Mouse (Mus musculus): ENCODE measurements at regions not wholly inside any gene's neighbourhood (a gene's known extent, or its start where the extent isn't known, plus 50 kb on each side); places are given as distances from the start of the nearest gene placed in this dataset.

- 75% methylated on average over 3 of the region's 3 CpGs for WGBS
- no peaks in the 10 kb centered on the region for H3K4me1 ChIP-seq
- H3K4me2 ChIP-seq (replicated peaks): no peak overlapping the region
- no peaks in the 10 kb centered on the region for H3K36me3 ChIP-seq
- H3K27ac ChIP-seq: no peak overlapping the region
- no peak overlapping the region for H3K9ac ChIP-seq
- ATAC-seq (ENCODE audit: low FRiP score, low read depth): no peak
- H3K9me3 ChIP-seq: peaks cover 5% of the 10 kb centered on the region; the same call in 1 of the 2 replicates
- H3K4me3 ChIP-seq: no peak overlapping the region
- H3K27me3 ChIP-seq: no peaks in the 10 kb centered on the region
Observed at GRCm38 (mm10) chr15:38351701-38352100, 926.3 kb downstream of the 4930447A16Rik start.

DNA sequence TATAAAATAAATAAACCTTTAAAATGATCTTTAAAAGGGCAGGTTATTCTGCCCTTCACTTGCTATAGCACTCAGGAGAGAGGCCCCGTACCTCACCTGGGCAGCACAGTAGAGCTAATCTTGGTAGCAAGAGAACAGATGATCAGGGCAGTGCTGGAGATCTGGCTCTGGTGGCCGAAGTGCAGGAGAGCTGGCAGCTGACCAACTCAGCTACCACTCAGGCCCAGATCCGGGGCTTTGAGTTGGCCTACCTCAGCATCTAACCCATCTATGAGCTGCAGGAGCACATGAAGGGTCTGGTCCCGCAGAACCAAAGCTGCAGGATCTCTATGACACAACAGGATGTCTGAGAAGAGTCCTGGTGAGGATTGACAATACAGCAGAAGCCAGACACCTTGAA lies 928.0 kb downstream of the 4930447A16Rik start:
- H3K27ac ChIP-seq: no peak overlapping the region
- no peaks in the 10 kb centered on the region for H3K27me3 ChIP-seq
- no peaks in the 10 kb centered on the region for H3K36me3 ChIP-seq
- H3K4me2 ChIP-seq (replicated peaks): no peak overlapping the region
- peaks cover 5% of the 10 kb centered on the region; the same call in 1 of the 2 replicates for H3K9me3 ChIP-seq
- 72% methylated on average over 4 of the region's 4 CpGs for WGBS
- no peak overlapping the region for H3K9ac ChIP-seq
- H3K4me1 ChIP-seq: no peaks in the 10 kb centered on the region
- ATAC-seq (ENCODE audit: low FRiP score, low read depth): no peak
- H3K4me3 ChIP-seq: no peak overlapping the region

DNA sequence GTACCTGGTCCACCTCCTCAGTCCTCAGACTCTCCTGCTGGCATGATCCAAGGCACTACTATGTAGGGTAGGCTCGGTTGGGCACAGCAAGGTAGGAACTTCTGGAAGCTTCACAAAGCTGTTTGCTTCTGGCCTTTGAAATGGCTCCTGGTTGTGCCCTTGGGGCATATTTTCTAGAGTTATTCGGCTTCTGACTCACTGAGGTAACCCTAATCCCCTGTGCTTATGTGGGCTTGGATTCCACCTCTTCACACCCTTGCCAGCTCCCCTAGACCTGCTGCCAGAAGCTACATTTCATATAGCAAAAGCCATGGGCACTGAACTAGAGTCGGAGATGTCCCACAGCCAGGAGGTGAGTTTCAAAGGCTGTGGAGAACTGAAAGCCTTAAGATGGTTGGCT lies 933.7 kb downstream of the 4930447A16Rik start:
- 77% methylated on average over 3 of the region's 3 CpGs for WGBS
- Histone ChIP-seq H3K27me3 (no peaks in the 10 kb centered on the region), H3K4me1 (no peaks in the 10 kb centered on the region), H3K4me2 (replicated peaks) (no peak overlapping the region), H3K36me3 (no peaks in the 10 kb centered on the region), H3K9me3 (peaks cover 7% of the 10 kb centered on the region), H3K27ac (no peak overlapping the region), H3K4me3 (no peak overlapping the region), H3K9ac (no peak overlapping the region)
- no peak for ATAC-seq (ENCODE audit: low FRiP score, low read depth)

DNA sequence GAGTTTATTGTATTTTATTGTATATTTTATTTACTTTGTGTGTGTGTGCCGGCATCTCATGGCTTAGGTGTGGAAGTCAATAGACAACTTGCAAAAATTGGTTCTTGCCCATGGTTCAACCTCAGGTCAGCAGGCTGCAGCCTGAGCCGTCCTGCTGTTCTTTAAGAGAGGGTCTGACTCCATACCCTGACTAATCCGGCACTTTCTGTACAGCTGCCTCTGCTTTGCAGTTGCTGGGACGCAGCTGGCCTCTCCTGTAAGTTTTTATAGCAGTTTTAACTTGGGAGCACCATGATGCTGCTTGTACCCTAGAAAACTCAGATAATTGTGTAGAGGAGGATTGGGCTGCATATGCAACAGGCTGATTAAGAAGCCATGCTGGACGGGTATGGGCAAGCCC lies 938.2 kb downstream of the 4930447A16Rik start:
- H3K4me2 ChIP-seq (replicated peaks): no peak overlapping the region
- H3K36me3 ChIP-seq: no peaks in the 10 kb centered on the region
- peaks cover 7% of the 10 kb centered on the region for H3K9me3 ChIP-seq
- no peaks in the 10 kb centered on the region for H3K27me3 ChIP-seq
- 55% methylated on average over 5 of the region's 5 CpGs for WGBS
- no peak overlapping the region for H3K4me3 ChIP-seq
- peak; percentile 51 for ATAC-seq (ENCODE audit: low FRiP score, low read depth)
- no peak overlapping the region for H3K9ac ChIP-seq
- no peak overlapping the region for H3K27ac ChIP-seq
- H3K4me1 ChIP-seq: no peaks in the 10 kb centered on the region

GRCm38 (mm10) chr15:38364014-38364413 lies 938.7 kb downstream of the 4930447A16Rik start:
- no peak for ATAC-seq (ENCODE audit: low FRiP score, low read depth)
- Histone ChIP-seq H3K27me3 (no peaks in the 10 kb centered on the region), H3K4me3 (no peak overlapping the region), H3K4me2 (replicated peaks) (no peak overlapping the region), H3K9me3 (peaks cover 7% of the 10 kb centered on the region), H3K36me3 (no peaks in the 10 kb centered on the region), H3K9ac (no peak overlapping the region), H3K4me1 (no peaks in the 10 kb centered on the region), H3K27ac (no peak overlapping the region)
- WGBS: 84% methylated on average over 3 of the region's 3 CpGs

GRCm38 (mm10) chr15:38367643-38368042 lies 942.3 kb downstream of the 4930447A16Rik start:
- no peak for ATAC-seq (ENCODE audit: low FRiP score, low read depth)
- Histone ChIP-seq H3K4me3 (no peak overlapping the region), H3K9ac (no peak overlapping the region), H3K36me3 (no peaks in the 10 kb centered on the region), H3K4me1 (no peaks in the 10 kb centered on the region), H3K27me3 (no peaks in the 10 kb centered on the region), H3K9me3 (no peaks in the 10 kb centered on the region), H3K27ac (no peak overlapping the region), H3K4me2 (replicated peaks) (no peak overlapping the region)
- 93% methylated on average over 5 of the region's 5 CpGs for WGBS

DNA sequence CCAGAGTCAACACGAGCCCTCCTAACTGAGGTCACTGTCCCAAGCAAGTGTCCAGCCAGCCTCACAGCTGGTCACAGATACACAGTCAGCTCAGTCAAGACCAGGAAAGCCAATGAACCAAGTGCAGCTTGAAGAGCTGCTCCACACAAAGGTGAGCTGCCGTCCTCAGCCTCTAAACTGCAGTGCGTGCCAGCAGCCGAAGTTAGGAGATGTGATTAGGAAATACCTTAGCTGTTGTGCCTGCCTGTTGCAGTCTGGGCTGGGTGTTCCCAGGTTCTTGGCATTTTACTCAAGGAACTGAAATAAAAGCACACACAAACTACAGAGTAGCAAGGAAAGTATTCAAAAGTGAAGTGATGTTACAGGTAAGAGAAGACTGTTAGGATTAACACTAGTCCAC lies 942.9 kb downstream of the 4930447A16Rik start:
- Histone ChIP-seq H3K27me3 (no peaks in the 10 kb centered on the region), H3K4me2 (replicated peaks) (no peak overlapping the region), H3K9ac (no peak overlapping the region), H3K36me3 (no peaks in the 10 kb centered on the region), H3K4me3 (no peak overlapping the region), H3K27ac (no peak overlapping the region), H3K9me3 (no peaks in the 10 kb centered on the region), H3K4me1 (peaks cover under 1% of the 10 kb centered on the region; the same call in 1 of the 2 replicates)
- WGBS: 90% methylated on average over 4 of the region's 4 CpGs
- no peak for ATAC-seq (ENCODE audit: low FRiP score, low read depth)

- Histone ChIP-seq H3K27me3 (no peaks in the 10 kb centered on the region), H3K4me3 (no peak overlapping the region), H3K4me2 (replicated peaks) (no peak overlapping the region), H3K36me3 (no peaks in the 10 kb centered on the region), H3K9ac (no peak overlapping the region), H3K27ac (no peak overlapping the region), H3K9me3 (no peaks in the 10 kb centered on the region), H3K4me1 (peaks cover 12% of the 10 kb centered on the region)
- 80% methylated on average over 12 of the region's 12 CpGs for WGBS
- no peak for ATAC-seq (ENCODE audit: low FRiP score, low read depth)
Observed at GRCm38 (mm10) chr15:38371404-38372090, 946.2 kb downstream of the 4930447A16Rik start.

GRCm38 (mm10) chr15:38373797-38374196 lies 948.4 kb downstream of the 4930447A16Rik start:
- Histone ChIP-seq H3K9ac (peak overlapping the region; percentile 35; the same call in 1 of the 2 replicates), H3K27ac (no peak overlapping the region), H3K27me3 (no peaks in the 10 kb centered on the region), H3K4me1 (peaks cover 12% of the 10 kb centered on the region), H3K36me3 (no peaks in the 10 kb centered on the region), H3K4me3 (peak overlapping the region; percentile 28), H3K9me3 (no peaks in the 10 kb centered on the region), H3K4me2 (replicated peaks) (peak overlapping the region; percentile 63)
- peak; percentile 33; the same call in 1 of the 2 replicates for ATAC-seq (ENCODE audit: low FRiP score, low read depth)
- 10% methylated on average over 17 of the region's 21 CpGs for WGBS

- no peaks in the 10 kb centered on the region for H3K36me3 ChIP-seq
- no peaks in the 10 kb centered on the region for H3K27me3 ChIP-seq
- H3K9me3 ChIP-seq: no peaks in the 10 kb centered on the region
- H3K4me3 ChIP-seq: no peak overlapping the region
- WGBS: 78% methylated on average over 6 of the region's 6 CpGs
- H3K9ac ChIP-seq: no peak overlapping the region
- peak overlapping the region; percentile 28; the same call in 1 of the 2 replicates for H3K27ac ChIP-seq
- peak; percentile 49 for ATAC-seq (ENCODE audit: low FRiP score, low read depth)
- H3K4me2 ChIP-seq (replicated peaks): no peak overlapping the region
- H3K4me1 ChIP-seq: peaks cover 12% of the 10 kb centered on the region
Observed at GRCm38 (mm10) chr15:38374786-38375185, 949.4 kb downstream of the 4930447A16Rik start.

GRCm38 (mm10) chr15:38378106-38378505 lies 952.8 kb downstream of the 4930447A16Rik start:
- Histone ChIP-seq H3K4me1 (peaks cover 12% of the 10 kb centered on the region), H3K4me3 (no peak overlapping the region), H3K4me2 (replicated peaks) (no peak overlapping the region), H3K36me3 (no peaks in the 10 kb centered on the region), H3K9me3 (no peaks in the 10 kb centered on the region), H3K9ac (no peak overlapping the region), H3K27ac (no peak overlapping the region), H3K27me3 (no peaks in the 10 kb centered on the region)
- 85% methylated on average over 8 of the region's 8 CpGs for WGBS
- no peak for ATAC-seq (ENCODE audit: low FRiP score, low read depth)

GRCm38 (mm10) chr15:38387617-38388016 lies 962.3 kb downstream of the 4930447A16Rik start:
- ATAC-seq (ENCODE audit: low FRiP score, low read depth): no peak
- peaks cover 22% of the 10 kb centered on the region for H3K4me1 ChIP-seq
- no peaks in the 10 kb centered on the region for H3K36me3 ChIP-seq
- no peak overlapping the region for H3K27ac ChIP-seq
- H3K9me3 ChIP-seq: no peaks in the 10 kb centered on the region
- no peak overlapping the region for H3K4me3 ChIP-seq
- no peak overlapping the region for H3K9ac ChIP-seq
- H3K27me3 ChIP-seq: no peaks in the 10 kb centered on the region
- H3K4me2 ChIP-seq (replicated peaks): no peak overlapping the region
- WGBS: 70% methylated on average over 7 of the region's 7 CpGs

DNA sequence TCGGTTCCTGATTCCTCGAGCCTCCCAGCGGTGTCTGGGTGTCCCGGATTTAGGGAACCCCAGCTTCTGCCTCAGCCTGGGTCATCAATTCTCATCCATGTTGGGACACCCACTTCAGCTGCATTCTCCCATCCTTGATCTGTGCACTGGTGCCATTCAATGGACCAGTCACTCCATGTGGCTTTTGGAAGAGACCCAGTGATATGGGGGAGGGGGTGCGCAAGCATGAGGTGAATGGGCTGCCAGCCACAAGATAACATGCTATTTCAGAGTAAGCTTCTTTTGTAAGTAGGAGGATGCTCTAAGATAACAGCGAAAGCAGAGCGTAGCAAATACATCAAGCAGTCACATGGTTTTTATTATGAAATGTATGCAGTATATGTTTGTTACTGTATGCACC lies 963.1 kb downstream of the 4930447A16Rik start:
- H3K4me2 ChIP-seq (replicated peaks): no peak overlapping the region
- no peaks in the 10 kb centered on the region for H3K36me3 ChIP-seq
- no peak overlapping the region for H3K9ac ChIP-seq
- no peak overlapping the region for H3K27ac ChIP-seq
- no peak overlapping the region for H3K4me3 ChIP-seq
- H3K9me3 ChIP-seq: no peaks in the 10 kb centered on the region
- ATAC-seq (ENCODE audit: low FRiP score, low read depth): no peak
- H3K4me1 ChIP-seq: peaks cover 22% of the 10 kb centered on the region
- no peaks in the 10 kb centered on the region for H3K27me3 ChIP-seq
- 90% methylated on average over 7 of the region's 7 CpGs for WGBS

All from limb, embryonic 13.5 days (tissue).